Mouse (Mus musculus) liver, embryonic 14.5 days (tissue): Measurements from ENCODE around the gene Coro1a.

Experiments
- CTCF ChIP-seq: IDR thresholded peaks from 2 replicates; pipeline ENCODE4 v1.5.1; 2016; ENCODE audit warnings: antibody characterized with exemption, low read depth, control low read depth
- EP300 ChIP-seq: IDR thresholded peaks from 2 replicates; pipeline ENCODE4 v1.6.1; 2016; ENCODE audit warnings: antibody characterized with exemption, low read depth

DNA sequence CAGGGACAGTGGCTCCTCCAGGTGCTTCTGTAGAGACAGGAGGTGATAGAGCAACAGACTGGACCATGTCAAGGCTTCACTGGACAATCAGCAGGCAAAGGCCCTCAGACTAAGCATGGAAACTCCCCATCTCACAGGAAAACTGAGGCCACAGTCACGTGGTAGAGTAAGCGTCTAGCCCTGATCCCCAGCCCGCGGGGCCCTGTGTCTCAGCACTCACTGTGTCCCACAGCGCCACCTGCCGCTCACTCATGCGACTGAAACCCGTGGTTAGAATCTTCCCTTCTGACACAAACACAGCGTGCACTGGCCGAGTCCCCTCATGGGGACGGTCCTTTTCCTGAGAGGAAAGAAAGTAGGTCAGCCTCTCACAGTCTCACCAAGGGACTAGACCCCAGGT lies 6.5 kb downstream of the Coro1a start:
- TF ChIP-seq CTCF = peak; percentile 97
- no peak for TF ChIP-seq EP300
